Mouse (Mus musculus) liver, adult 2 months (tissue): Measurements from ENCODE around the gene Gm45140. TPM values are rescaled to one million over a fixed set of nuclear protein-coding genes. Genes with fewer than 3 reads are reported as not detected.

ENCODE experiments used
- DNase-seq: peaks from one replicate; pipeline ENCODE4 v3.0.0-alpha.2; 2011; ENCODE audit warnings: low read depth, low spot score; ENCODE audit errors: extremely low read depth
- H3K27ac ChIP-seq: fragments of 200-500 bp; replicated peaks from 2 replicates; pipeline ENCODE4 v1.5.1; 2012; ENCODE audit warnings: low read depth, mild to moderate bottlenecking, control low read depth, inconsistent platforms, low read length; ENCODE audit not compliant: insufficient read depth
- H3K27me3 ChIP-seq: fragments of 200-500 bp; 2 replicates; pipeline ENCODE4 v1.6.1; 2012; ENCODE audit warnings: mild to moderate bottlenecking, moderate library complexity, low read length, inconsistent platforms; ENCODE audit not compliant: control insufficient read depth, insufficient read depth
- H3K36me3 ChIP-seq: fragments of 200-500 bp; 2 replicates; pipeline ENCODE4 v1.6.1; 2012; ENCODE audit warnings: low read length, inconsistent platforms; ENCODE audit not compliant: control insufficient read depth, insufficient read depth
- H3K4me1 ChIP-seq: fragments of 200-500 bp; 2 replicates; pipeline ENCODE4 v1.6.1; 2011; ENCODE audit warnings: low read length; ENCODE audit not compliant: control insufficient read depth, insufficient read depth
- H3K4me3 ChIP-seq: fragments of 200-500 bp; 2 replicates; pipeline ENCODE4 v1.5.1; 2011; ENCODE audit warnings: low read depth, mild to moderate bottlenecking, control low read depth, low read length, moderate library complexity; ENCODE audit not compliant: insufficient read depth
- H3K79me2 ChIP-seq: fragments of 200-500 bp; 2 replicates; pipeline ENCODE4 v1.6.1; 2012; ENCODE audit warnings: inconsistent platforms, mild to moderate bottlenecking, low read length, moderate library complexity; ENCODE audit not compliant: control insufficient read depth, insufficient read depth
- H3K9ac ChIP-seq: fragments of 200-500 bp; 2 replicates; pipeline ENCODE4 v1.6.1; 2012; ENCODE audit warnings: low read depth, mild to moderate bottlenecking, control low read depth, inconsistent platforms, low read length
- CTCF ChIP-seq: fragments of 200-500 bp; IDR thresholded peaks from 2 replicates; pipeline ENCODE4 v1.5.1; 2011; ENCODE audit warnings: low read depth, low read length, control low read depth
- POLR2A ChIP-seq: fragments of 200-500 bp; IDR thresholded peaks from 2 replicates; pipeline ENCODE4 v1.6.1; 2011; ENCODE audit warnings: low read length, control low read depth; ENCODE audit not compliant: insufficient read depth; ENCODE audit errors: extremely low read depth
- WGBS: fragments of 180-500 bp; shearing (Covaris S2); methylation state at CpG from one replicate; pipeline ENCODE4 v1.1.7; 2018; 5-methylcytosine and 5-hydroxymethylcytosine counted together
- polyA plus RNA-seq: library from polyadenylated mRNA; depleted of rRNA; stranded (reverse); fragments of >200 nt; gene quantifications from 2 replicates; pipeline ENCODE4 v1.2.3, GENCODE M21; 2012
- total RNA-seq: library from RNA; depleted of rRNA; stranded (reverse); fragments of >200 nt; gene quantifications from 2 replicates; pipeline ENCODE4 v1.2.3, GENCODE M21; 2014

Gene Gm45140
- total and polyA plus RNA-seq, 2 experiments = 0.98 to 1.0 TPM

- Histone ChIP-seq H3K27ac (no peak overlapping the region), H3K79me2 (no peaks in the 10 kb centered on the region), H3K36me3 (no peaks in the 10 kb centered on the region), H3K4me3 (no peak overlapping the region), H3K4me1 (peaks cover 3% of the 10 kb centered on the region; the same call in 1 of the 2 replicates), H3K27me3 (no peaks in the 10 kb centered on the region), H3K9ac (no peak overlapping the region)
- no peak for DNase-seq
- TF ChIP-seq CTCF (no peak), POLR2A (no peak)
- 79% methylated on average over 8 of the region's 8 CpGs for WGBS
Measured at GRCm38 (mm10) chr6:87784033-87784432, 51.6 kb downstream of the Gm45140 start.

GRCm38 (mm10) chr6:87780546-87781301 is 54.9 kb downstream of the Gm45140 start:
- Histone ChIP-seq H3K27me3 (no peaks in the 10 kb centered on the region), H3K9ac (no peak overlapping the region), H3K27ac (no peak overlapping the region), H3K4me1 (no peaks in the 10 kb centered on the region), H3K36me3 (no peaks in the 10 kb centered on the region), H3K79me2 (no peaks in the 10 kb centered on the region), H3K4me3 (no peak overlapping the region)
- WGBS = 89% methylated on average over 10 of the region's 10 CpGs
- no peak for DNase-seq
- TF ChIP-seq POLR2A = no peak
- no peak for TF ChIP-seq CTCF

DNA sequence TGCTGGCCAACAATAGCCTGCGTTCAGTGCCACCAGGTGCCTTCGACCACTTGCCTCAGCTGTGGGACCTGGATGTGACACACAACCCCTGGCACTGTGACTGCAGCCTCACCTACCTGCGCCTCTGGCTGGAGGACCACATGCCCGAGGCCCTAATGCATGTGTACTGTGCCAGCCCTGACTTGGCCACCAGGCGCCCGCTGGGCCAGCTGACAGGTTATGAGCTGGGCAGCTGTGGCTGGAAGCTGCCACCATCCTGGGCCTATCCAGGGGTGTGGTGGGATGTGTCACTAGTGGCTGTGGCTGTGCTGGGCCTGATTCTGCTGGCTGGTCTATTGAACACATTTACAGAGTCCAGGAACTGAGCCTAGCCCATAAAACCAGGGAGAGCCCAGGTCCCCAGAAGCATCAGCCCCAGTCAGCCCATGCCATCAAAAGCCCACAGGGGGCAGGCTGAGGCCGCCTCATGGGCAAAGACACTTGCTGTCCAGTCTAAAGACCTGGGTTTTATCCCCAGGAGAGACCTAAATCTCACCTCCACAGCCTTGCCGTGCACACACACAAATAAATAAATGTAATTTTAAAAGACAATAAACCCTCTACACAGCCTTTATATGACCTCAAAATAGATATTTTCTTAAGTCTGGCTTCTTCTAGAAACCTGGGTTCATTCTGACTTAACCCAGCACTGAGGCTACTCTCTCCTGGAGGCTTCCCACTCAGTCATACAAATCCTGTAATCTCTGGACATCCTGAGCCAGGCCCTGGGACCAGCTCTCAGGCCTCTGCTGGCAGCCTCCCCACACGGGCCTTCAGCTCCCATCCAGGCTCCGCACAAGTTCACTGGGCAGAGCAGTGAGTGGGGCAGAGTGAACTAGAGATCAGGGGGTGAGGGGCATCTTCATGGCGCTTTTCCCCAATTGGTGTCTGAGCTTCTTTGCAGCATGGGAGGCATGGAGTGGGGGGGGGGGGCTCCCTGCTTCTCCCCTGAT is 56.1 kb downstream of the Gm45140 start:
- no peak overlapping the region for H3K9ac ChIP-seq
- no peaks in the 10 kb centered on the region for H3K79me2 ChIP-seq
- no peaks in the 10 kb centered on the region for H3K36me3 ChIP-seq
- TF ChIP-seq CTCF (peak; percentile 63), POLR2A (no peak)
- no peak for DNase-seq
- no peak overlapping the region for H3K27ac ChIP-seq
- WGBS = 90% methylated on average over 11 of the region's 11 CpGs
- no peaks in the 10 kb centered on the region for H3K4me1 ChIP-seq
- H3K27me3 ChIP-seq = no peaks in the 10 kb centered on the region
- no peak overlapping the region for H3K4me3 ChIP-seq

DNA sequence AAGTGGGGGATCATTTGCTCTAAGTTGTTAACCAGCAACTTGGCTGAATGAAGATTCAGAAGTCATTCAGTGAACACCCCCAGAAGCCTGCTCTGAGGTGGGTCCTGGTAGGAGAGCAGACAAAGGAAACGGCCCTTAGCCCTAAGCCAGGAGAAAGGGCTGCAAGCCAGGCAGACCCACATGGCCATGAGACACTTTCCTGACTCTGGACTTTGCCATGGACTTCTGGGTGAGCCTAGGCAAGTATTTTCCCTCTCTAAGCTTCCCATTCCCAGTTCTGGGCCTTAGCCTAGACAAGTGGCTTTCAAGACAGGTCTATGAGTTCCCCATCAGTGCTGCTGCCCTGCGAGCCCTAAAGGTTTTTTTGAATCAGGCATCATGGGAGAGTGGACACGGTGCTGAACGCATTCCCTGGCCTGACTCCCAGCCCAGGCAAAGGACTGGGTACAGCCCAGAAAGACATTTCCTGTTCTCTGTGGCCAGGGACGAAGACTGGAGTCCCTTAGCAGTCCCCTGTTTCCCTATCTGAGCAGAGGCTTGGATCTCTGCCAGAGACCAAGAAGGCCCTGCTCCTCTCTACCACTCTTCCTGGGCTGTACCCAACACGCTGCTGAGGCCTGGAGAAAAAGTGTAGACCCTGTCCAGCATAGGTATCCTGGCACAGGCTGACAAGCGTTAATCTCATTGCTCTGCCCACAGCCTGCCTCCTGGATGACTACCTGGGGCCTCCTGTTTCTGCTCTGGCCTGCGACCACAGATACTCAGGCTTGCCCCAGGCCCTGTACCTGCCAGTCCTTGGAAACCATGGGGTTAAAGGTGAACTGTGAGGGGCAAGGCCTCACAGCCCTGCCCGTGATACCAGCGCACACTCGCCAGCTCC is 57.1 kb downstream of the Gm45140 start:
- Histone ChIP-seq H3K27ac (no peak overlapping the region), H3K4me1 (no peaks in the 10 kb centered on the region)

GRCm38 (mm10) chr6:87777842-87778241 is 57.8 kb downstream of the Gm45140 start, which contains the start of gene Gp9:
Gene Gp9, plus strand, starts transcription at chr6:87778072.
- Histone ChIP-seq H3K27me3 (no peaks in the 10 kb centered on the region), H3K4me3 (no peak within 1 kb of the TSS), H3K36me3 (no peaks in the 10 kb centered on the region), H3K9ac (no peak within 1 kb of the TSS), H3K27ac (no peak within 1 kb of the TSS), H3K79me2 (no peaks in the 10 kb centered on the region), H3K4me1 (no peaks in the 10 kb centered on the region)
- TF ChIP-seq CTCF = no peak
- no peak for TF ChIP-seq POLR2A
- no peak for DNase-seq
- 71% methylated on average over 2 of the region's 2 CpGs for WGBS

More for the DNA sequence above, 57.1 kb downstream of the Gm45140 start:
- no peak for DNase-seq
- Histone ChIP-seq H3K79me2 (no peaks in the 10 kb centered on the region), H3K27me3 (no peaks in the 10 kb centered on the region), H3K9ac (no peak overlapping the region), H3K36me3 (no peaks in the 10 kb centered on the region), H3K4me3 (no peak overlapping the region)
- TF ChIP-seq POLR2A (no peak), CTCF (no peak)
- WGBS = 69% methylated on average over 11 of the region's 11 CpGs
